Mouse (Mus musculus) adrenal gland, adult (tissue): ENCODE measurements around the gene Polr3gl.
"Not testable (repeated sequence)": the region's sequence is repeated elsewhere in the genome, so short reads cannot be mapped to it uniquely, and the experiment has no call there.

Source experiments
- DNase-seq, 2 experiments: peaks; one replicate each; pipeline ENCODE4 v3.0.0; 2022 to 2023; ENCODE audit warnings: low spot score in 1 of 2; ENCODE audit not compliant: inconsistent age in 2 of 2

Polr3gl gene

DNA sequence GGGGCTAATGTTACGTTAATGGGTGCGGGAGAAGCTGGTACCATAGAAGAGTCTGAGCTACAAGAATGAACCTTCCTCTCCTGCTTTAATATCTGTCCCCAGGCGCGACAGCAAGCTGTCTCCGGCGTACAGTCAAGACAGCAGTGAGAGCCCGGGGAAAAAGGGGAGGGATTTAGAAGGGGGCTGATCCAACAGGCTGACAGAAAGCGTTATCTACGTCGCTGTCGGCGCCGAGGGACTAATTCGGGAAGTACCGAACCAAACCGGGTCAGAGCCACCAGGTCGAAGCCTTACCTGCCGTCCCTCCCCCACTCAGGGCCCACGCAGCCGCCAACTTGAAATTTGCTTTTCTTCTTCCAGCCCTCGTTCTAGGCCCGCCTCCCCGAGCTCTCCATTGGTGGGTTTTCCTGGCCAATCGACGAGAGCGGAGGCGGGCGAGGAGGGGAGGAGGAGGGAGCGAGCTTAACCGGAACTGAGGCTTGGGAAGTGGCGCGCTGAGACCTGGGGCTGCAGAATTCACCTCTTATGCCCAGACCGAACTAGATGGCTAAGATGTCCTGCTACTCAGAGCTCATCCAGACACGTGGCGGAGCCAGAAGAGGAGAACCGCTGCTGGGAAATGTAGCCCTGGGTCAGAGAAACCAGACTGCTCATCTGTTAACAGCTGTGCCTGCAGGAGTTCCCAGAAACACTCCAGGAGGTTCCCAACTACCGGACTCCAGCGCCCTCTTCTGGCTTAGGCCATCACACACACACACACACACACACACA lies at the start of gene Polr3gl:
Gene Polr3gl, minus strand, starts transcription at position 392 of the 771 bp plus-strand sequence.
- DNase-seq: peak; percentile 94 to 98

DNA sequence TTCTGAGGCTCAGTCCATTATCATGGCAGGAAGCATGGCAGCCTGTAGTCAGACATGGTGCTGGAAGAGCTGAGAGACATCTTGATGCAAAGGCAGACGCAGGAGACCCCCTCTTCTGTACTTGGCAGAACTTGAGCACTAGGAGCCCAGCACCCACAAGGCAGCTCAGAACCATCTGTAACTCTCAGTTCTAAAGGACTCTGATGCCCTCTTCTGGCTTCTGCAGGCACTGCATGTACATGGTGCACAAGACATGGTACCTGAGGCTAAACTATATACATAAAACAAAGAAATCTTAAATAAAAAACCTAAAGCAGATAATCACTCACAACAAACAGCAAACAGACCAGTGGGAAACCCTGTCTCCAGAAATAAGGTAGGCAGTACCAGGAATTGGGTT lies 45.2 kb upstream of the Polr3gl start:
- DNase-seq: peak; percentile 61 to 91

DNA sequence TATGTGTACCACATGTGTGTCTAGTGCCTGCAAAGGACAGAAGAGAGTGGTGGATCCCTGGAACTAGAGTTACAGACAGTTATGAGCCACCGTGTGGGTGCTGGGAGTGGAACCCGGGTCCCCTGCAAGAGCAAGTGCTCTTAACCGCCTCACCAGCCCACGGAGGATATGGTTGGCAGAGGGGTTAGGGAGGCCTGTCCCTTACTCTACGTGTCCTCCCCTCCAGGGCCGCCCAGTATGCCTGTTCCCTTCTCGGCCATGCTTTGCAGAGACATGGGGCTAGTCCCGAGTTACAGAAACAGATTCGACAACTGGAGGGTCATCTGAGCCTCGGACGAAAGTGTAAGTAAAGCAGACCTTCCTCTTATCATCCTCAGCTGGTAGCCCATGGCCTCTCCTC lies 42.5 kb upstream of the Polr3gl start:
- DNase-seq: no peak

DNA sequence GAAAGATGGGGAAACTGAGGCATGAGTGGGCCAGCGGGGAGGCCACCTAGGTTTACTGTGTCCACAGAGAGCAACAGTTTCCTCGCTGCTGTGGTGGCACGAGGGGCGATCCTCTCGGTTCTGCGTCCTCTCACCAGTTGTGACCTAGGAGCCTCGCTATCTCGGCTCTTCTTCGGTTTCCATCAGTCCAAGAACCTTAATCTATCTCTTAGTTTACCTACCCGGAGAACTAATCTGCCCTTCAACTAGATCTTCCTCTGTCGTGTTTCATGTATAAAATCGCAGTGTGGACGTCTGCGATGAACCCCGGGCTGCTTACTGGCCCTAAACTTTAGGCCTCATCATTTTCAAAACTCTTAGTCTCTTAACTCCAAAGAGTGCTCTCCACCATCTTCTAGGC lies 41.9 kb upstream of the Polr3gl start:
- DNase-seq: no peak

DNA sequence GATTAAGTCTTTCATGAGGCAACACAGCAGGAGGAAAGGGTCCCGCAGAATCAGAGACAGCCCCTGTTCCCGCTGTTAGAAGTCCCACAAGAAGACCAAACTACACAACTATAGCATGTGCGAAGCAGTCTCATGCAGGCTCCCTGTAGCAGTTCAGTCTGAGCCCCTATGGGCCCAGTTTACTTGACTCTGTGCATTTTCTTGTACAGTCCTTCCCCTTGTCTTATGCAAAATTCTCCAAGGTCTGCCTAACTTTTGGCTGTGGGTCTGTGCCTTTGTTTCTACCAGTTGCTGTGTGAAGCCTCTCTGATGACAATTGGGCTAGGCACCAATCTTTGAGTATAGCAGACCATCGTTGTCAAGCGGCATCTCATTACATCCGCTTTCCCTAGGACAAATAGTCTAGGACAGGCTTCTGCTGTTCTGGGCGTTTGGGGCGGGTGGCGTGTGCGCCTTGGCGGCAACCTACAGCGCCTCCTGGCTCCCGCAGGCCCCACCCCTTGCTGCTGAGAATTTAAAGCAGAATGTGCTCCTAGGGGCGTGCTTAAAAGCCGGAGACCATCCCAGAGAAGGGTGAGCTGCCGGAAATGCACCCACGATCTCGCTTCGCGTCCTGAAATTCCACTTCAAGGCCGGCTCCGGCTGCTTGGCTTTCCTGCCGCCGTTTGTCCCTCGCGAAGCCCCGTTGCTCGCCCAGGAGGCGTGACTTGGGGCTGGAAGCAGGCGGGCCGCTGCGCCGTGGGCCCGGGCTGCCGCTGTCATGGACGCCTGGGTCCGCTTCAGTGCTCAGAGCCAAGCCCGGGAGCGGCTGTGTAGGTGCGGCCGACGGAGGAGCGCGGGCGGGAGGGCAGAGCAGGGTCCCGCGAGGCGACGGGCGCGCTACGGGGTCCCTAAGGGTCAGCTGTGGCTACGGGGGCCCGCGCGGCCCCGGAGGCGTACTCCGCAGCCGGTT lies 41.2 kb upstream of the Polr3gl start, which contains the start of the genes Pex11b and Gm42957:
Gene Pex11b, plus strand, starts transcription at position 449 of the 952 bp plus-strand sequence.
Gene Gm42957, plus strand, starts transcription at position 547 of the 952 bp plus-strand sequence.
- peak; percentile 93 to 98 for DNase-seq

DNA sequence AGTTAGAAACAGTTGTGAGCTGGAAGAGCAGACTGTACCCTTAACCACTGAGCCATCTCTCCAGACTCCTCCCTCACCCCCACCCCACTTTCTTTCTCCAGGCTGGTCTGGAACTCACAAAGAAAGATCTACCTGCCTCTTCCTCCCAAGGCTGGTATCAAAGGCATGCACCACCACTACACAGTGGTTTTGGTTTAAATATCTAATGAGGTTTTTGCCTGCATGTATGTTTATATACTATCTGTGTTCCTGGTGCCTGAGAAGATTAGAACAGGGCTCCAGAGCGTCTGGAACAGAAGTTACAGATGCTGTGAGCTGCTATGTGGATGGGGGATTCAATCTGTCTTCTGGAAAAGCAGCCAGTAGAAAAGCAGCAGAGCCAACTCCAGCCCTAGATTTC lies 40.0 kb upstream of the Polr3gl start:
- DNase-seq: no peak

DNA sequence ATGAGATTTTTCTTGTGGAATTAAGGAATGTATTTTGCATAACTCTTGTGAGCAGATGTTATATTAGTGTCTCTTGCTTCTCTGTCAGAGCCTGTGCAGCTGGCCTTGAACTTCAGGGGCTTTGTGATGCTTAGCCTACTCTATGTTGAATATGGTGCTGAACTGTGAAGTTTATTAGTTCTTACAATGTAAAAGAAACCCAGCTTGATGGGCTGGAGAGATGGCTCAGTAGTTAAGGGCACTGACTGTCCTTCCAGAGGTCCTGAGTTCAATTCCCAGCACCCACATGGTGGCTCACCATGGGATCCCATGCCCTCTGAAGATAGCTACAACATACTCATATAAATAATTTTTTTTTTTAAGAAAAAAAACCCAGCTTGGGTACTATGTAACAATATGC lies 38.1 kb upstream of the Polr3gl start:
- no peak for DNase-seq

DNA sequence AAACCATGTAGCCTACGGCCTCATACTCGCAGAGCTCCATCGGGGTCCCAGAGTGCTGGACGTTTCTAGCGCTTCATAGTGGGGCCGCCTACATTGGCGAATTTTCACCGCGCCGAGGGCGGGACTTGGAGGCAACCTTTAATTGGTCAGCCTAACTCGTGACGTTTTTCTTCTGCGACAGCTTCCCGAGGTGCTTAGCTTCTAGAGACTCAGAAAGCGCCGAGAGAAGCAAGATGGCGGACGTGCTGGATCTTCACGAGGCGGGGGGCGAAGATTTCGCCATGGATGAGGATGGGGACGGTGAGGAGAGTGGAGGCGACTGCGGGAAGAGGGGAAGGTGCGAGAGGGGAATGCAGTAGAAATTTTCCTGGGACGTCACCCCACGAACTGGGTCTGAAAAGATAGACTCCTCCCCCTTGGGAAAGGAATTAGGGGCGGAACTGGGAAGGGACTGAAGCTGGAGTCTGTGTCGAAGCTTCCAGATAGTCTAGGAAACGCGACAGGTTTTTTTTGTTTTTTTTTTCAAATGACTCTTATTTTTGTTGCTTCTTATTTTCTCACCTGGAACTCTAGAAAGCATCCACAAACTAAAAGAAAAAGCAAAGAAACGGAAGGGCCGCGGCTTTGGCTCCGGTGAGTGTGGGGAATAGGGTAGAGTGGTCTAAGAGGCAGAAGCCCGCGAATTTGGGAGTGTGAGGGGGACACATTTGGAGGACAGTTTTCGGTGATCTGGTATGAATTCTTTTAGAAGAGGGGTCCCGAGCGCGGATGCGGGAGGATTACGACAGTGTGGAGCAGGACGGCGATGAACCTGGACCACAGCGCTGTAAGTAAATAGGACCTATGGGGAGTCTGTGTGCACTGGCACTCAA lies 36.0 kb upstream of the Polr3gl start, which contains the start of gene Rbm8a:
Gene Rbm8a, plus strand, starts transcription at position 205 of the 872 bp plus-strand sequence.
- DNase-seq: peak; percentile 96 to 99

DNA sequence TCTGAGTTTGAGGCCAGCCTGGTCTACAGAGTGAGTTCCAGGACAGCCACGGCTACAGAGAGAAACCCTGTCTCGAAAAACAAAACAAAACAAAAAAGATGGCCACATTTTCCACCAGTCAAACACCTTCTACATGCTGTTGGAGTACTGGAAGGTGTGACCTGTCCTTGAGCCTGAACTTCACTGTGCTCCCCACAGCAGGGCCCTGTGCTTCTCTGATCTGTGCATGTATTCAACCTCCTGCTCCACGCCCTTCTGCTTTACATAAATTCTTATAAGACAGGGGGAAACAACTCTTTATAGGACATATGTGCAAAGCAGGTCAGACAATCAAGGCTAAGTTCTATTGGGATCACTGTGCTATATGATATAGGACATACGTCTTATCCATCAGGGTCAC lies 29.2 kb upstream of the Polr3gl start:
- DNase-seq: no peak

DNA sequence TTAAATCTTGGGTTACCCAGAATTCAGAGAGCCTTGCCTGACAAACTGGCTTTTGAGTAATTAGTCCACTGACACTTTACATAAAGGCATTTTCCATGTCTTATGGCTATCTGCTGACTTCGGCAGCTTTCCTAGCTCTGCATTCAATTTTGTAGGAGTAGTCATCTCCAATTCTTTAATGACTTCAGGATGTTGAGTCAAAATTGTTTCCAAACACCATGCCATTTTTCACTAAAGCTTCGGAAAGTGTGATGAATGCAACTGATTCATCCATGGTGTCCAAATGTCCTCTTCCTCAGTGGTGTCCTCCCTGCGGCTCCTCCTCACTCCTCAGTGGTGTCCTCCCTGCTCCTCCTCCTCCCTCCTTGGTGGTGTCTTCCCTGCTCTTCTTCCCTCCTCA lies 24.0 kb upstream of the Polr3gl start:
- peak in 1 of 2 experiments; percentile 54 for DNase-seq

DNA sequence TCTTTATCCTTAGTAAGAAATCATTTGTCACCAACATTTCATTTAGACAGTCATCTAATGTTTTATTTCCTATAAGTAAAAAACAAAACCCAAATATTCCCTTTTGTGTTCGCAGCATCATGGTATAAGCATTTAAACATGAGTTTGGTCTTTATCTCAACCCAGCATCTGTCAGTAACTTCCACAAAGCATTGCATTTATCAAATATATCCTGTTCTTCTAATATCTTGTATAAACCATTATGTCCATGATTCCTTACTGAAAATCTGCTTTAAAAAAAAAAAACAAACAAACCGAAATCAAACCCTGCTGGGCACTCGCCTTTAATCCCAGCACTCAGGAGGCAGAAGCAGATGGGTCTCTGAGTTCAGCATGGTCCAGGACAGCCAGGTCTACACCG lies 12.6 kb upstream of the Polr3gl start:
- DNase-seq: no peak

DNA sequence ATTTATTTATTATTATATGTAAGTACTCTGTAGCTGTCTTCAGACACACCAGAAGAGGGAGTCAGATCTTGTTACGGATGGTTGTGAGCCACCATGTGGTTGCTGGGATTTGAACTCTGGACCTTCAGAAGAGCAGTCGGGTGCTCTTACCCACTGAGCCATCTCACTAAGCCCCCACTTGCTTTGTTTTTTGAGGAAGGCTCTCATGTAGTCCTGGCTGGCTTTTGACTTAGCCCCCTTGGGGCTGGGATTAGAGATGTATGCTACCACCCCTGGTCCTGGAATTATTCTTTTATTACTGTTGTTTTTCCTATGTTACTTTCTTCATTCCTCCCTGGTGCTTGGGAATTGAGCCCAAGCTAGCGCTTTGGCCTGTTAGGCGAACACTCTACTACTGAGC lies 12.0 kb upstream of the Polr3gl start:
- not testable (repeated sequence) for DNase-seq

DNA sequence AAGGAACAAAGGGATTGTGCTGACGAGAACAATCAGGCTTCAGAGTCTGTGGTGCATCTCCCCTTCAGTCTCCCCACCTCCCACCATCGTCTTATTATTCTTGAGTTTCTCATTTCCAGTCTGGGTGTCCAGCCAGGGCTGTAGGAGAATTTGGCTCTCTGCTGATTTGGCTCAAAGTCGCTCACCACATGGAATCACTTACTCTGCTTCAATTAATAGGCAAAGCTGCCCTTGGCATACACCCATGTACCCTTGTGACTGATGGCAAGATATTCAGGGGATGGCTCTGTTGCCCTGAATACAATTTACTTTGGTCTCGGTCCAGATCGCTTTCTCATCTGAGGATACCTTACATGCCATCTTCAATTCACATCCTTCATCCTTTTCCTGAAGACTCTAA lies 9.3 kb upstream of the Polr3gl start:
- peak in 1 of 2 experiments; percentile 67 for DNase-seq

DNA sequence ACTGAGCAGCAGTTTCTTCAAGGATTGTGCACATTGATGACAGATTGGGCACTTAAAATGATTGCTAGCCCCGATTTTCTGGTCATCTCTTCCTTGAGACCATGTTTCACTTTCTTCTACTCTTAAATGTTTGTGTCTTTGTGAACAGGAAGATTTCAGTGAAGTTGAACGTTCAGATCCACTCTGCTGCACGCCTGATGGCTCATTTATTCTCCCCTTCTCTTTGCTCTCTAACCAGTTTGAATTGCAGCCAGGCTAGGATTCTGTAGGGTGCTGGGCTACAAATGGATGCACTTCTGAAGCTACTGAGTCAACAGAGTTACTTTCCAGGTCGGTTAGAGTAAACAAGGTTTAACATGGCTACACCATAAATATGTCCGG lies 8.7 kb upstream of the Polr3gl start:
- DNase-seq: no peak

DNA sequence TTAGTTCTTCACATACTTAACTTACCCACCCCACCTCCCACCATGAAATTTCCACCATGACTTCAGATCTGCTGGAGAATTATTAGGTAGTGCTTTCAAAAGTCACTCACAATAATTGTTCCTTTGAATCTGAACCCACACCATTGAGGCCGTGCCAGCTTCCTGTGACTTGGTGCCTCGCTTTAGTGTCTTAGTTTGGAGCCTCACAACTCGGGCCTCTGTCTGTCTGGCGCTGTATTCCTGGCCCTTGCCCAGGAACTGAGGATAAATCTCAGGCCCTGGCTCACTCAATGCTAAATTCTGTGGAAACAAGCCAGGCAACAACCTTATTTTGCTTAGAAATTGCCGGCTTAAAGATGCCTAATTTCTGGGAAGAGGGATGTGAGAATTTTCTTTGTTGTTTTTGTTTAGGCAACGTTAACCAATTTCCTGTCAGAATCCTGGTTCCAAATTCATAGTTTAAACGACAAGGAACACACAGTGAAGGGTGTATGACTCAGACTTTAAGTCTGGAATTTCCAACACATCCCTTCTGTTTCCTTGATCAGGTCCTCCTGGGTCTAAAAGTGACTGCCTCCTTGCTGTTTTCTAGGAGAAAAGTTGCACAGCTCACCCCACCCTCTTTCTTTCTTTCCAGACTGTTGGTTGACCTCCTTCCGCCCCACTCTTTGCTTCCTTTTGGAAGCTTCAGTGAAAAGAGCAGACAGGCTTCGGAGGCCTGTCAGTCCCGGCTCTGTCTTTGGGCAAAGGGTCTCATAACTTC lies 8.1 kb upstream of the Polr3gl start:
- DNase-seq: peak; percentile 56 to 87

DNA sequence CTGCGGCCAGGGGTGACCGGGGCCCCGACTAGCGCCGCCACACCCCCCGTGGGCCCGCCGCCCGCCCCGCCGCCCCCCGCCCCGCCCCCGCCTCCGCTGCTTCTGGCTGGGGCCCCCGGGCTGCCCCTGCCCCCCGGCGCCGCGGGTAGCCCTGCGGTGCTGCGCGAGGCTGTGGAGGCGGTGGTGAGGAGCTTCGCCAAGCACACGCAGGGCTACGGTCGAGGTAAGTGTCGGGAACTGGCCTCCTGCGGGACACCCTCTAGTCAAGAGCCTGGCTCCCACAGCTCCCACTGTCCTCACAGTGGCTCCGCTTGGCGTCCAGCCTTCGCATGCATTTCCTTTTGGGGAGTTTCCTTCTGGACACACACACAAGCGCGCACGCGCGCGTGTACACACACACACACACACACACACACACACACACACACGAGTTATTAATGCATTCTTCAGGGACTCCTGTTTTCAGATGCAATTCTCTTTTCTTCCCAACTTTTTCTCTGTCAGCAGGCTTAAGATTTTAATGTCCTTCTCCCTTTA lies 7.3 kb upstream of the Polr3gl start:
- peak; percentile 81 to 93 for DNase-seq

DNA sequence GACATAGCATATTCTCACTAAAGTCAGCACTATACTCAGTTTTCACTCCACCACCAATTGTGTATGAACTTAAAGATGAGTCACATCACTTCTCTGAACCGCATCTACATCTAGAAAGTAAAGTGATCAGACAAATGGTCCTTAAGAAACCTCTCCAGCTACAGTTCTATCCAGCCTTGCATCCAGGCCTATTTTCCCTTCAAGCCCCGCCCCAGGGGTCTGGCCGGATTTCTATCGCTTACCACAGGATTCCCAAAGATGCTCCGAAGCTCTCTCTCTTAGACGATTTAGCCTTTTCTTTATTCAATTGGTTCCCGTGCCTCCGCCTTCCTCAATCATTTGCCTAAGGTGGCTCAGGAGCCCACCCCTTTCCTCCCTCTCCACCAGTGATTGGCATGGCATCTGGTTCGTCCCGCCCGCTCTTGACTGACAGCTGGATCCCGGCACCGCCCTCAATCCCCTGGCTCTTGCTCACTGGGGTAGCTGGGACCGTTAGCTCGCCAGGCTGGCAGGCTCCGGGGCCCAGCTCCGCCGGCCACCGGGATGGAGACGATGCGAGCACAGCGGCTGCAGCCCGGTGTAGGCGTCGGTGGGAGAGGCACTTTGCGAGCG lies 6.8 kb upstream of the Polr3gl start, which contains the start of gene Lix1l:
Gene Lix1l, plus strand, starts transcription at position 511 of the 612 bp plus-strand sequence.
- peak; percentile 96 to 98 for DNase-seq

DNA sequence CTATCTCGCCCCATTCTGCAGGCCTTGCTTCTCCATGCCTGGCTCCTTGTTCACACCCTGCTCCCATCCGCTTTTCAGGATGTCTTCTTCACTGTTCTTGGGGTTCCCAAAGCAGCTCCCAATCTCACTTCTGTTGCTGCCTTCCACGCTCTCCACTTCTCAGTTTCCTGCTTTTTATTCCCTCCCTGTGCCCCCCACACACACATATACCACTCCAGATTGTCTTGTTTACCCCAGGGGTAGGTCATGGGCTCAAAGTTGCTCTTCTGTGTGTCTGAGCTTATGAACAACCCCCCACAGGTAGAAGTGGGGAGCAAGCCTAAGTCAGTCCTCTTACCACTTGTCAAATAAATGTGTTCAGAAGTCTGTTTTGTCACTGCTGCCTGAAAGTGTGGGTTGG lies 5.4 kb upstream of the Polr3gl start:
- DNase-seq: no peak

DNA sequence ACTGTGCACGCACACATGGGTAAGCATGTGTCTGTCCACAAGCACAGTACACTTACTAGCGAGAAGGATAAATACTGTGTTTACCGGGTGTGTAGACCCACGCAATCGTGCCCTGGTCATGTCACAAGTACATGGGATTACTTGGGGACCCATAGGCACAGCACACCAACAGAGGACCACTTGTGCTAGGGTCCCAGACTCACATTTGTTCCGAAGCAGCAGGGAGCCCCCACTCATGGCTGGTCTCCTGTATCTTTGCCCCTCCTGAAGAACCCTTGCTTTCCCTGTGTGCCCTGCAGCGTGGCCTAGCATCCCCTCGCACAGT lies 5.0 kb upstream of the Polr3gl start:
- DNase-seq: no peak
